Mouse (Mus musculus) Patski (cell line): ENCODE measurements at regions not wholly inside any gene's neighbourhood (a gene's known extent, or its start where the extent isn't known, plus 50 kb on each side); places are given as distances from the start of the nearest gene placed in this dataset.

Source experiments
- ATAC-seq: fragments of 100-300 bp; one replicate; pipeline ENCODE4 v1.8.0; 2021
- CTCF ChIA-PET: fragments of 350-600 bp; sonication (Branson Sonifier 250); formaldehyde crosslinking; loops from one replicate; lab custom pipeline; 2022; ENCODE audit warnings: inconsistent platforms; lab: Charles Lee
- POLR2A ChIA-PET: fragments of 350-600 bp; sonication (Branson Sonifier 250); formaldehyde crosslinking; loops from one replicate; lab custom pipeline; 2022; ENCODE audit warnings: antibody characterized with exemption, inconsistent platforms; lab: Charles Lee
- DNase-seq: peaks from one replicate; pipeline ENCODE4 v3.0.0-alpha.2; 2011; ENCODE audit warnings: low read depth, low spot score
- H3K27me3 ChIP-seq: fragments of 371-371 bp; one replicate; pipeline ENCODE4 v1.5.1; 2021
- CTCF ChIP-seq: fragments of 100-300 bp; IDR thresholded peaks from one replicate; pipeline ENCODE4 v1.5.1; 2021
- in situ Hi-C: fragments of 300-500 bp; cut with MboI; formaldehyde crosslinking; loops from 3 replicates; pipeline ENCODE4 v1.11.1; 2018; ENCODE audit warnings: low pct_unique_long_range_greater_than_20kb, mixed read lengths

DNA sequence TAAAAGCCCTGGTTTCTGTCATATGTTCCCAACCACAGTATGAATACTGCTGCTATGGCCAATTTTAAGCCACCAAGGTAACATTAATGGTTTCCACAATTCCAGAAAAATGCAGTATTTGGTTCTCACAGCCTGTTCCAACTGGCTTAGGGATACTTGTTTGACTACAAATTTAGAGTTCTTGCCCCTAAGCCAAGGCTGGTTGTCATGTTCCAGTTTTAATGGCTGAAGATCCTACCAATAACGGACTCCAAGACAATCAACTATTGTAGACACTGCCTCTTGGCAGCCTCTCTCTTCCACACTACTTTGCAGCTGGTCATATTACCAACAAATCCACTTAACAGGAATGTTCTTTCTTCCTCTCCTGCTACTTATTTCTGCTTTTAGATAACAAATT, 470.0 kb upstream of the Mpdz start:
- no peak for TF ChIP-seq CTCF
- DNase-seq, result no peak
- POLR2A ChIA-PET, result no interaction called here
- in situ Hi-C loops, result no loop called here
- no peak for ATAC-seq
- CTCF ChIA-PET, result interaction anchor here (1.6 kb wide), 1 partner anchor 13 kb away, joined by 3 read pairs; no protein-coding TSS in a partner anchor
- no peaks in the 10 kb centered on the region for H3K27me3 ChIP-seq

DNA sequence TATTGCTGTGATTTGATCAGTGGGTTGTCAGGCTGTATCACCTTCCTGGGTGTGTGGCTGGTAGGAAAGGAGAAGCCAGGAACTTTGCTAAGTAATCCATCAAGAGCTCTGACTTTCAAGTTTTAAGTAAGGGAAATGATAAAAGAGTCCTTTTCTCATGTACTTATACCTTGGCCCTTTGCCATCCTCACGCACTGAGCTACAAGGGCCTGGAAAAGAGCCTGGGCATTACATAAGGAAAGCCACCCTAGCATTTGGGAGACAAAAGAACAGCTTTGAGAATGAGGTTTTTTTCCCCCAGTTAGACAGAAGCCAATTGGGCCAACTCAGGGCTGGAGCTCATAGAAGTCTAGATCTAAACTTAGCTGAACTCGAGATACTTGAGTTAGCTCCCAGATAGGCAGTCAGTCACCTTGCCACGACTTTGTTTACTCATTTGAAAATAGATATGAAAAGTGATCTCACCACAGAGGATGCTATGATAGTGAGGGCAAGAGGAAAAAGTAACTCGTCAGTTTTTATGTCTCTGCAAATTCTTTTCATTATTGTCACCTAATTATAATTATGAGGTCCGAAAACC, 457.4 kb upstream of the Mpdz start:
- DNase-seq, result no peak
- no peak for ATAC-seq
- H3K27me3 ChIP-seq, result no peaks in the 10 kb centered on the region
- in situ Hi-C loops, result no loop called here
- ChIA-PET CTCF (interaction anchor here (0.8 kb wide), 1 partner anchor 12 kb away, joined by 3 read pairs; no protein-coding TSS in a partner anchor), POLR2A (no interaction called here)
- no peak for TF ChIP-seq CTCF

DNA sequence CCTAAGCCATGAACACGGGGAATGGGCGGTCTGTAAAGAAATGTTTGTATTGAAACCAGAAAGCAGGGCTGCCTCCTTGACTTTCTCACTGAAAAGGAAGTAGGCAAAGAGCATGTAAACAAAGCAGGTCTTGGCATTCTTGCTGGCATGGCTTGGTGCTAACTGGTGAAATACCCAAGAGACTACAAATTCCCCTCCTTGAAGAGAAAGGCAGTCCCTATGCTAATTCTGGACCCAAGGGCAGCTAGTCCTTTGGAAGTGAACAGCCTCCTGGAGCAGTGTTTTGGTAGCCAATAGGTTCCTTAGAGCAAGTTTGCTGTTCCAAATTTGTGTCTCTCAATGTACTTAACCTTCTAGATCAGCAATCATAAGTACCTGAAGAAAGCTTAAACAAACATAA, 456.0 kb upstream of the Mpdz start:
- POLR2A ChIA-PET, result no interaction called here
- TF ChIP-seq CTCF, result no peak
- DNase-seq, result no peak
- in situ Hi-C loops, result no loop called here
- ATAC-seq, result no peak
- CTCF ChIA-PET, result interaction anchor here (1.1 kb wide), 1 partner anchor 26 kb away, joined by 3 read pairs; no protein-coding TSS in a partner anchor
- H3K27me3 ChIP-seq, result no peaks in the 10 kb centered on the region

DNA sequence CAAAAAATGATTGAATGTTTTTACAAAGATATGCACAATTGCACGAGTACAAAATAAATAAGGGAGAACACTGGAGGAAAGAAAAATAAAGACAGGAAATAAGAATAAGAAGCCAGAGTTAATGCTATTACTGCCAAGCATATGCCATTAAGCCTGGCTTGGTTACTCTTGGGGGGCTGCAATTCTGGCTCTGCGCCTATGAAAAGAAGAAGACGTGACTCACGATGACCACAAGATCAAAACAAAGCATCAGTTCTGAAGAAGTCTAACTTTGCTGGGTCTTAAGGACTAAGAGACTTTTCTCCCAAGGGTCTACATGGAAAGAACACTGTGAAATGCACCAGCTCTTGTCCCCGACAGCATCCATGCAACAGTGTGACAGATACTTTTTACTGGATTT, 454.8 kb upstream of the Mpdz start:
- no peak for ATAC-seq
- no peak for TF ChIP-seq CTCF
- POLR2A ChIA-PET, result no interaction called here
- DNase-seq, result no peak
- CTCF ChIA-PET, result no interaction called here
- no peaks in the 10 kb centered on the region for H3K27me3 ChIP-seq
- in situ Hi-C loops, result no loop called here

DNA sequence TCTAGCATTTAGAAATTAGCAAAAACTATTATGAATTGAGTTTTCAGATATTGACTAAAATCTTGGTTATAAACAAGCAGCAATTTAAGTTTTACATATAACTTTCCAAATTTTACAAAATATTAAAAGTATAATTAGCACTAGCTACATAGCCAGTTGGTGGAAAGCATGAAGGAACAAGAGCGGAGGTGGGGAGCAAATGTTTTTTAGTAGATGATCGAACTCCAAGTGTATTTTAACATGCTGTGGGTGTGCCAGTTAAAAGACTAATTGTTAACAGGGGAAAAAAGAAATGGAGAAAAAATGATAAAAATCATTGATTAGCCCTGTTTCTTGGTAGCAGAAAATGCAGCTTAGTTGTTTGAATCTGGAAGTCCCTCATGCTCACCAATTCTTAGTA, 426.3 kb upstream of the Mpdz start:
- no peaks in the 10 kb centered on the region for H3K27me3 ChIP-seq
- CTCF ChIA-PET, result no interaction called here
- in situ Hi-C loops, result no loop called here
- TF ChIP-seq CTCF, result no peak
- DNase-seq, result no peak
- ATAC-seq, result no peak
- POLR2A ChIA-PET, result no interaction called here

DNA sequence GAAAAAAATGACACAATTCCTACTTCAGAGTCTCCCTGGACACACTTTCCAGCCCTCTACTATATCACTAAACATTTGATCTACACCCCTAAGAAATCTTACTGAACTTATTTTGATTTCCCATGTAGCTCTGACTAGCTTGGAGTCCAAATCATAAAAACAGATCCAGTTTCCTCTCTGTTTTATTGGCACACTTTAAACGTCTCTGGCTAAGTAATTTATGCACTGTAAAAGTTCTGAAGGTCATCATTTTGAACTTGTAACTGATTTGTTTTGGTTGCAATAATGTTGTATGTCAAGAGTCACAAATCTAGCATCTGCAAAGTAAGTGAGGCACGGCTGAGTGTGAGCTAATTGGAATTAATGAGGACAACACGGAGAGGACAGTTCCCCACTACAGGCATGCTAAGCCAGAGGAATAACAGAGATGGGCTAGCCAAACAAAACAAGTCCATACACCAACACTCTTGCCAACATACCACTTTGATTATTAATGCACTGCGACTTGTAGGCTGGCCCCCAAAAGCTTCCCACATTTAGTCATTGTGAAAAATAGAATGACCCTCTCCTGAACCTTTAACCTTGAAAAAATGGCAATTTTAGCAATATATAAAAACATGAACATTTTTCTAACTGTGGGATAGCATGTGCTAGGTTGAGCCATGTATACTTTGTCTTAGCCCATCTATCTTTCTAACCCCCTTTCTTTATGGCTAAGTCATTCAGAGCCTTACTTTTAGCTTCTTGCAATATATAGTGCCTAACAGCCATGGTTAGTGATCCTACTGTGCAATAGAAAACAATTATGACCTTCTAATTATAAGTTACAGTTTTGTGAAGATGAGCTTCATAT, 399.3 kb upstream of the Mpdz start:
- POLR2A ChIA-PET, result no interaction called here

DNA sequence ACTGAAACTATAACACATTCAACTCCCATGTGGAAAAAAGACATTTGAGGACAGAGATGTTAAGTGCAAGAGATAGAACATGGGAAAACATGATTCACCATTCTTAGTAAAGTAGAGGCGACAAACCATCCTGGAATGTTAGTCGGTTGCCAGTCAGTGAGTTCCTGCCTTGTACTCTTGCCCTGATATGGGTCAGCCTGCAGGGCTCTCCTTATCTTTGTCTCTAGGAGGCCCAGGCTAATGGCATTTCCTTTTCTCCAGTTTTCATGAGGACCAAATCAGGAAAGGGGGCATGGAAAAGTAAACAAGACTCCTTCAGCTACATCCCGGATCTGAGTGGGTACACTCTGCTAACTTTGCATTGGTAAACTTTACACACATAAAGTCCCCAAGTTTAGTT, 387.4 kb upstream of the Mpdz start:
- ChIA-PET POLR2A (no interaction called here), CTCF (no interaction called here)
- in situ Hi-C loops, result loop anchor here (5.0 kb wide), 1 partner anchor 43 kb away; no protein-coding TSS in a partner anchor
- TF ChIP-seq CTCF, result no peak
- no peak for DNase-seq
- ATAC-seq, result peak; percentile 54
- no peaks in the 10 kb centered on the region for H3K27me3 ChIP-seq

More for the DNA sequence above, 399.3 kb upstream of the Mpdz start:
- no peak for ATAC-seq
- DNase-seq, result no peak
- no peak for TF ChIP-seq CTCF
- CTCF ChIA-PET, result interaction anchor here (1.1 kb wide), 1 partner anchor 17 kb away, joined by 3 read pairs; no protein-coding TSS in a partner anchor
- in situ Hi-C loops, result no loop called here
- H3K27me3 ChIP-seq, result no peaks in the 10 kb centered on the region

DNA sequence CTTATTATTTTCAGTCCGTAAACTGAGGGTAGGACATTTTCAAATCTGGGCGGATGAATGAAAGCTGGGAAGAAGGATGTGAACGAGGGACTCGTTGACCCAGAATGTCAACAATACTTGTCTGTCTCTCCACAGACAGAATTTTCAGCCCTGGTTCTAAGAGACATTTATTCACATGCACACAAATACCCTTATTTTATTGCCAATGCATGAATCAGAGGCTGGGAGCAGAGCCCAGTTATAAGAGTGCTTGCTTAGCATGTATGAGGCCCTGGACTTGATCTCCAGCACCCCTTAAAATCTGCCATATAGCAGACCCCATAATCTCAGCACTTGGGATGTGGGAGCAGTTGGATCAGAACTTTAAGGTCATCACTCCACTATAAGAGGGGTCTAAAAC, 384.8 kb upstream of the Mpdz start:
- H3K27me3 ChIP-seq, result no peaks in the 10 kb centered on the region
- in situ Hi-C loops, result loop anchor here (5.0 kb wide), 1 partner anchor 40 kb away; no protein-coding TSS in a partner anchor
- DNase-seq, result no peak
- ChIA-PET CTCF (no interaction called here), POLR2A (no interaction called here)
- ATAC-seq, result no peak
- TF ChIP-seq CTCF, result no peak

DNA sequence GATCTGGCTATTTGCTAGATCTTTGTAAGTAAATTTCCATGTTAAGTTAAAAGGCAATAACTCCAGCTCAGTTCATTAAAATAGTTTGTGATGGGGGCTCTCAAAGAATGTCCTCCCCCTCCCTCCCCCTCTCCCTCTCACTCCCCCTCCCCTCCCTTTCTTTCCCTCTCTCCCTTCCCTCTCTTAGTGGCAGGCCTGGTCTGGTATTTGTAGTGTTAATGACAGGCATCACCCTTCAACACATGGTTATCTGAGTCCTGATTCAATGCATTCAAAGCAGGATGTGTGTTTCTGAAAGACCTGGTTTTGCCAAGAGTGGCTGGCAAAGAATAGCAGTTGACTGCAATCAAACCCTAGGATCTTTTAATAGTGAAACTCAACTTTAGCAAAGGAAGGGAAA, 383.4 kb upstream of the Mpdz start:
- ChIA-PET POLR2A (no interaction called here), CTCF (no interaction called here)
- DNase-seq (no peak), ATAC-seq (no peak)
- H3K27me3 ChIP-seq, result no peaks in the 10 kb centered on the region
- in situ Hi-C loops, result loop anchor here (5.0 kb wide), 1 partner anchor 39 kb away; no protein-coding TSS in a partner anchor
- no peak for TF ChIP-seq CTCF

DNA sequence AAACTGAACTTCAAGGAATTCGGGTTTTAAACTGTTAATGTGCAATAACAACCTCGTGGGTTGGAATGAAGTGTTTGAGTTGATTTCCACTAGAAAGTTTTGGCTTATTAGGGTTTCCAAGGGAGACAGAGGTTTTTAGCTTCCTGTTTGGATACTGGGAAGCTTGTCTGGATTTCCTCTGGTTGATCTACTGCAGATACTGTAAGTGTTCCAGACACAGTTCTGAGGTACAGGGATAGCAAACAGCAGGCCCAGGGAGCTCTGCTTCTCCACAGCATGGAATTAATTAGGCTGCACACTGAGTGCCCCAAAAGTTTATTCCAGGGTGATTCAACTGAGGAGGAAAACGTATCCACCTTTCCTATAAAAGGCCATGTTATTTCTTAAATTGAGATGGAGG, 381.0 kb upstream of the Mpdz start:
- ATAC-seq (no peak), DNase-seq (no peak)
- ChIA-PET CTCF (no interaction called here), POLR2A (no interaction called here)
- in situ Hi-C loops, result no loop called here
- H3K27me3 ChIP-seq, result no peaks in the 10 kb centered on the region
- TF ChIP-seq CTCF, result no peak

DNA sequence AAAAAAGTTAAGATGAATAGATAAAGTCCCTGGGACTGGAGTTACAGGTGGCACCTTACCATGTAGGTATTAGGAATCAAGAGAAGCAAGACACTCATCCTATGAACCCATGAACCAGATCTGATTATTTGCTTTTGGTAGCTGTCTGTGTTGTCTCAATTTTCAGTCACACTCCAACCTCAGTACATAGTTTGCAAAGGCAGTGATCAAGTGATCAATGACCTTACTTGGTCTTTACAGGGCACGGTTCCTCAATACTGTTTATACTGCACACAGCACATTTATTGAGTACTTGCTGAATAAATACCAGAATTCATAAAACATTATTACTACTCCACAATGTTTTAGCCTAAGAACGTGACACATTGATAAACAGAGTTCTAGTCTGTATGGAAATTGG, 346.7 kb upstream of the Mpdz start:
- H3K27me3 ChIP-seq, result no peaks in the 10 kb centered on the region
- ChIA-PET CTCF (interaction anchor here (1.4 kb wide), 1 partner anchor 9 kb away, joined by 3 read pairs; no protein-coding TSS in a partner anchor), POLR2A (no interaction called here)
- DNase-seq (no peak), ATAC-seq (no peak)
- in situ Hi-C loops, result loop anchor here (5.0 kb wide), 1 partner anchor 38 kb away; no protein-coding TSS in a partner anchor
- TF ChIP-seq CTCF, result no peak
